Mouse (Mus musculus) kidney, postnatal 36 days (tissue): ENCODE results near the gene Hypm.

Source experiments
- DNase-seq, 2 experiments: peaks; one replicate each; pipeline ENCODE4 v3.0.0; 2021 to 2022; ENCODE audit warnings: mixed read lengths in 2 of 2

The Hypm gene

DNA sequence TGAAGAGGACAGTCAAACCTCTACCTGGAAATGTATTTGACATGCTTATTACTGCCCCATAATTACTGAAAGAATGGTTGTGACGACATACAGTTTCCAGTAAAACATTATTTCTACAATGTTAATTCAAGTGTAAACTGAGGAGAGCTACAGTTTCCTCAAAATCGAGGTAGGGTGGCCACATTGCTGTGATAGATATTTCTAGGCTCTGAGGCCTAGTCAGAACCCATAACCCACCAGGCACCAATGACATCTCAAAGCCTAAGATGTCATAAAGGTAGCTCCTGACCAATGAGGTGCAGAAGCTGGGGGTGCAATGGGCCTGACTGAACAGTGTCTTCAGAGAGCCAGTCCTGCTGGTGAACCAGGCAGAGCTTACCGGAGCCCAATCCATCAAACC, at the start of gene Hypm:
Hypm (plus strand) TSS at position 301 of the 400 bp plus-strand sequence.
- no peak for DNase-seq

DNA sequence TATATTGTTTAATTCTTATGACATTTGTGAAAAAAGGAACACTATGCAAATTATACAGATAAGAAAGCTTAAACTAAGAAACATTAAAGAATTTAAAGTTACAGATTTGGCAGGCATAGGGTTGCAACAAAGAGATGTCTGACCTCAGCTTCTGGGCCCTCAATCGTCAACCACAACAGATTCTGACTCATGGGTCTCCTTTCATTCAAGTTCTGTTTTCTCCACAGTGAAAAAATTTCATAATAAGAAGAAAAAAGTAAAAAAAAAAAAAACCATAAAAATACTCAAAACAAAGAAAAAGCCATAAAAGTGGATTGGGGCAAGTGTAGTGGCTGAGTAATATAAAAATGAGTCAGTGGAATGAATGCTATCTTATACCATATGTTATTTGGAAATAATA, 36.6 kb upstream of the Hypm start:
- no peak for DNase-seq

DNA sequence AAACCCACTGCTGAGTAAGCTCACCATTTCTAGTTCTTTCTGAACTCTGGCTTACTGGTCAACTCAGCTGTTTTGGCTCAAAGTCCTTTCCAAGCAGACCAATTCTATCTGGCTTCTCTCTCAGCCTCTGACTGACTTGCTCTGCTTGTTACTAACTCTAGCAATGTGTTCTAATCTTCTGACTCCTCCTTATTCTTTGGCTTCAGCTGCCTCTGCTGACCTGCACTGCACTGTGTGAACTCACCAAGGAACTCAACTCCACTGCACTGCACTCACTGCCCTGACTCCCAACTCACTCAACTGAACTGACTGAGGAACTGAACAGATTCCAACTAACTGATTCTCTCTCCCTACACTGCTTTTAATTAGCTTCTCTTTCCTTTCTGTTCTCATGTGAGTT, 34.3 kb upstream of the Hypm start:
- peak; percentile 2 to 3 for DNase-seq

DNA sequence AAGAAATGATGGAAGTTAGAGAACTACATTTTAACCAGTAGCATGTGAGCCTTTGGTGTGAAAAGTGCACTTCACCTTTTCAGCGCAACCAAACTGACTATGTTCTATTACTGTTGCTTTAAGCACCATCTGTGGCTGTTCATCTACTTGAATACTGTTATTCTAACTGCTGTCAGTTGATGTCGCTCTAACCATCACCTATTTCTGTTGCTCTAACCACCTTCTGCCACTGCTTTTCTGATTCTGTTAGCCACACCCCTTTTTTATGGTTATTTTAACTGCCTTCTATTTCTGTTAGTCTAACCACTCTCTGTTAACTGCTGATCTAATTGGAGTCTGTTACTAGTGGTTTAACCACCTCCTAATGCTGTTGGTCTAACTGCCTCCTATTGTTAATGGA, 11.9 kb upstream of the Hypm start:
- DNase-seq = no peak

DNA sequence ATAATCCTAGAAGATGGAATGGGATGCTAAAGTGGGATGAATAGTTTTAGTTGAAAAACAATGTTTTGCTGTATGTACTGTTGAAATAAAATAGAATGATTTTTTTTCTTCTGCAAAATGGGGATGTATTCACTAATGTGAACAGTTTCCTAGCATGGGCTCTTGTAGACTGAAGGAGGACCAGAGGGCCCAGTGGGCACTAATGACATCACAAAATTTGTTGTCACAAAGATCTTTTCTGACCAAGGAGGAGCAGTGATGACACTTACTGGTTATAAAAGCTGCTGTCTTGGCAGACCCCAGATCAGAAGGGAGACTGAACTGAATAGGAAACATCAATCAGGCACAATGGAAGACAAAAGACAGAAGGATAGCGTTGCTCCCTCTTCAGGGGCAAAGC, 2.7 kb downstream of the Hypm start, which contains the start of gene H2al3:
H2al3 (plus strand) TSS at position 301 of the 400 bp plus-strand sequence.
- DNase-seq = no peak

DNA sequence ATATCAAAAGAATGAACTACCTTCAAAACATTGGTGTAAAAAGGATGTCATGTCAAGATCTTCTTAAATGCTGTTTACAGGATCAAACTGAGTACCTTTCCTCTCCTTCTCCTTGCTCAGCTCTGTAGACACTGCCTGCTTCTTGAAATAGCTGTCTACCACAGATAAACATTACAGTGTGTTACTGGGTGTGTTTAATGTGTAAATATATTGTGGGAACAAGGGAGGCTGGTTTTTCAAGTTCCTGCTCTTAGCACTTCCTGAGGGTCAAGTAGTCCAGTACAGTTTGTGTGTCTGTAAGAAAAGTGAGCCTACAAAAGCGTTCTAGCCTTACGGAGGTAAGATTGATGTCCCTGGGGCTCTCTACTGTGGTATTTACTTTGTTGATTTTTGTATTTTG, 15.1 kb downstream of the Hypm start:
- no peak for DNase-seq

DNA sequence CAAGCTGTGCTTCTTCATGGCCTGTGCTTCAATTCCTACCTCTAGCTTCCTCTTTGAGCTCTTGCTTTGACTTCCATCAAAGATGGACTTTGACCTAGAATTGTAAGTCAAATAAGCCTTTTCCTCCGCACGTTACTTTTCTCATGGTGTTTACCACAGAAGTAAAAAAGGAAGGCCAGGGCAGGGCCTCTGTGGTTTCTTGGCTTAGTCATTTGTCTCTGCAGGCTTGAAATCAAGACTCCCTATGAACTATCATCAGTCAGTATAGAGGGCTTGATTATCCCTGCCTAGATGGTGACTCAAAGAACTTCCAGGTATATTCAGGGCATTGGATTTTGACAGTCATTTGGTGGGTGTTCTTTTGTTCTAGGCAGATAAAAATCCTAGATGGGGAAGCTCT, 28.8 kb downstream of the Hypm start:
- no peak for DNase-seq

DNA sequence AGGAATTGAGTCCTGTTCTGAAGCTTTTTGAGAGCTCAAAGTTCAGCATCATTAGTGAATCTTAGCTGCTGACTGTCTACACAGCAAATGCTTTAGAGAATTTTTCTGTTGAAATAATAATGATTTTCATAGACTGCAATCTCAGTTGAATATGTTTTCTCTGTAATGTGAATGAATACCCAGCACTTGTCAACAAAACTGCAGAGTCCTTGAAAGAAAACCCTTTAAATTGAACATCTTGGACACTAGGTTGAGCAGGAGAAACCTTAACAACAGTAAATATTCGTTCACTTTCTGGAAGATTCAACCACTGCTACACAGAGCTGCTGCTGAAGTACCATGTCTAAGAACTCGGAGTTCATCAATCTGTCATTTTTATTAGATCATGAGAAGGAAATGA, 38.6 kb downstream of the Hypm start, which contains the start of gene Sytl5:
Sytl5 (plus strand) TSS at position 301 of the 400 bp plus-strand sequence.
- DNase-seq = no peak
